Mouse (Mus musculus) 3134 (cell line): ENCODE data around the gene Bclaf1.
A peak's percentile ranks its signal among the peaks of the same experiment; 100 is the strongest.

ENCODE experiments used
- DNase-seq: peaks from one replicate; pipeline ENCODE4 v3.0.0-alpha.2; 2011; ENCODE audit warnings: low spot score; ENCODE audit not compliant: insufficient read length; ENCODE audit errors: extremely low read depth

The Bclaf1 gene

GRCm38 (mm10) chr10:20314797-20315196, 2.5 kb downstream of the Bclaf1 start:
- DNase-seq: no peak

- no peak for DNase-seq
Measured at GRCm38 (mm10) chr10:20317466-20317865, 5.2 kb downstream of the Bclaf1 start.

- DNase-seq: no peak
Measured at GRCm38 (mm10) chr10:20326226-20326625, 14.0 kb downstream of the Bclaf1 start.

GRCm38 (mm10) chr10:20331262-20331661, 19.0 kb downstream of the Bclaf1 start:
- DNase-seq: no peak

GRCm38 (mm10) chr10:20337872-20338271, 25.6 kb downstream of the Bclaf1 start:
- no peak for DNase-seq

GRCm38 (mm10) chr10:20345736-20346135, 33.5 kb downstream of the Bclaf1 start:
- DNase-seq: no peak

GRCm38 (mm10) chr10:20347285-20348214, 35.3 kb downstream of the Bclaf1 start, which contains the start of gene Mtfr2:
Mtfr2 (plus strand) TSS chr10:20347770.
- DNase-seq: peak; percentile 89

- DNase-seq: no peak
Measured at GRCm38 (mm10) chr10:20348894-20349293, 36.6 kb downstream of the Bclaf1 start.

- DNase-seq: no peak
Measured at GRCm38 (mm10) chr10:20361542-20362449, 49.5 kb downstream of the Bclaf1 start.

- no peak for DNase-seq
Measured at GRCm38 (mm10) chr10:20362450-20363118, 50.3 kb downstream of the Bclaf1 start.

- no peak for DNase-seq
Measured at GRCm38 (mm10) chr10:20372046-20372445, 59.8 kb downstream of the Bclaf1 start.

GRCm38 (mm10) chr10:20377621-20378020, 65.4 kb downstream of the Bclaf1 start:
- no peak for DNase-seq

- no peak for DNase-seq
Measured at GRCm38 (mm10) chr10:20379071-20379735, 66.9 kb downstream of the Bclaf1 start.

- DNase-seq: no peak
Measured at GRCm38 (mm10) chr10:20380798-20381197, 68.5 kb downstream of the Bclaf1 start.

- DNase-seq: no peak
Measured at GRCm38 (mm10) chr10:20381352-20381751, 69.1 kb downstream of the Bclaf1 start.

GRCm38 (mm10) chr10:20382807-20383419, 70.6 kb downstream of the Bclaf1 start:
- DNase-seq: no peak

- DNase-seq: no peak
Measured at GRCm38 (mm10) chr10:20390568-20390967, 78.3 kb downstream of the Bclaf1 start.
